Mouse (Mus musculus) fibroblast of lung, adult 2 months (primary cell): ENCODE data around the gene Agbl1.
"Not testable (repeated sequence)": the region's sequence is repeated elsewhere in the genome, so short reads cannot be mapped to it uniquely, and the experiment has no call there.

Source experiments
- DNase-seq: peaks from one replicate; pipeline ENCODE4 v3.0.0-alpha.2; 2011; ENCODE audit warnings: low read depth

Agbl1 gene

GRCm38 (mm10) chr7:76229311-76229937 is at the start of gene Agbl1:
Agbl1 (plus strand) TSS chr7:76229887.
- DNase-seq, result no peak

DNA sequence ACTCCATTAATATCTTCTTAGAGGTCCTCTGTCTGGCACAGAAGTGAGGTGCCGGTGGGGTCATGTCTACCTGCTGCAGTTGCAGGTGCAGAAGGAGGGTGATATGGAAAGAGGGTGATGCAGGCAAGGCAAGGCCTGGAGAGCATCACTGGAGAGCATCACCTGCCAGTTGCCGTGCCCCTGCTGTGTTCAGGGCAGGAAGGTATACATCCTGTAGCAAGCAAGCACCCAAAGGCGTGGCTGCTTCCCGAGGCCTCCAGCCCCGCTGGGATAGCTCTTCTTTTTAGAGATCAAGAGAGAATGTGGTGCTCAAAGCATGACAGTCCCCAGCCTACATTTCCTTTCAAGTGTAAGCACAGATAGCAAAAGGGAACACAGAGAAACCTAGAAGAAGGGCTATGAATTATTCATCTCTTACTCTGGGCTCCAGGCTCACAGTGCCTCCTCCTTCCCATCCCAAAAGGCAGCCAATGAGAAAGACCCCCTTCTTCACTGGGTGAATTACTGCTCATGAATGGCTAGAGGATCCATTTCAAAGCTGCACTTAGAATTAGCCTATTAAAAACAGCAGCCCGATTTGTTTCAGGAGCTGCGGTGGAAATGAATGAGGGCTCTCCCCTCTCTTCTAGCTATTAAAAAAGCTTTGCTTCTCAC is 44.6 kb upstream of the Agbl1 start:
- no peak for DNase-seq

GRCm38 (mm10) chr7:76185681-76186121 is 44.0 kb upstream of the Agbl1 start:
- no peak for DNase-seq

DNA sequence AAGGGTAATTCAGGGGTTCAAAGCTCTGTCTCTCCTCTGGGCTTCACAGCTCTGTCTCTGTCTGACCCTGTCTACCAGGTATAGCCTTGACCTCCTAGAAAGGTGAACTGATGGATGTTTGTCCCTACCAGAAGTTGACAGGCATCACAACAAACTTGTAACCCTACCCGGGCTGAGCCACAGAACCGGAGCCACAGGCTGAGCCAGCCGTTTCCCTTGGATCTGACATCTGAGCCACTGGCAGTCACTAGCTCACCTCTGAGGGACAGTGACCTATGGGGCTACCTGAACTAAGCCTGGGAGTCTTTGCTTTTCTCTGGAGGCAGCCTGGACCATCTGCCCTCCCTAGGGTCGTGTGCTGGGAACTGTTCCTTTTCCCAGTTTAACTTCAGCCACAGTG is 11.1 kb upstream of the Agbl1 start:
- no peak for DNase-seq

- no peak for DNase-seq
Measured at GRCm38 (mm10) chr7:76219797-76220469, 9.8 kb upstream of the Agbl1 start.

- DNase-seq, result no peak
Measured at GRCm38 (mm10) chr7:76222691-76223090, 7.0 kb upstream of the Agbl1 start.

- no peak for DNase-seq
Measured at GRCm38 (mm10) chr7:76228881-76229280, 806 bp upstream of the Agbl1 start.

DNA sequence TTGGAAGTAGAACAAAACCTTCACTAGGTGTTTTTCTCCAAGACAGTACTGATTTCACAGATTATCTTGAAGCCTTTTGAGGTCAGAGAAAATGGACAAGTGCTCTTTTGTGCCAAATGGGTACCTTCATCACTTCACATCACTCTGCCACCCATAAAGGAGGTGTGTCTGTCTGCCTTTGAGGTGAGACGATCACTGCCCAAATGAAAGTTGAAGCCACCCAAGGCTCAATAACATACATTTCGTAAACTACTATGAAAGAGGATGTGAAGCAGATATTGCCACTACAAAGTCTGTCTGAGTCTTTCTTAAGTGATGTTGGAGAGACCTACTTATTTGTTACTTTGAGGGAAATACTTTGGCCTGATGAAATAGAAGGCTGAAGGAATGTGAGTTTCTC is 4.6 kb downstream of the Agbl1 start:
- no peak for DNase-seq

DNA sequence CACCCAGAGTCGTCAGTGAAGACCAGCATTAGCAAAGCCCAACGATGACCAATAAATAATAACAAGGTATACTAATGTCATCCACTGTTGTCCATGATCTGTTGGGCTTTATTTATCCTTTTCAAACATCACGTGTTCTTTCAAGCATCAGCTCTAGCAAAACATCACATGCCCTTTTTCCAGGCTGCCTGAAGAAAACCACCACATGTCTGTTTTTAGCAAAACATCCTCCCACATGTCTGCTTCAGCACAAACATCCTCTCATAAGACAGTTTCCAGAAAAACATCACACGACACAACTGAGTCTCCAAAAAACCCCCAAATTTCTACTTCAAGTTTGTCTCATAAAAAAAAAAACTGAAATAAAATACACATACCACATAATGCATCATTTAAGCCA is 7.8 kb downstream of the Agbl1 start:
- DNase-seq, result no peak

GRCm38 (mm10) chr7:76244839-76245238 is 15.2 kb downstream of the Agbl1 start:
- not testable (repeated sequence) for DNase-seq

DNA sequence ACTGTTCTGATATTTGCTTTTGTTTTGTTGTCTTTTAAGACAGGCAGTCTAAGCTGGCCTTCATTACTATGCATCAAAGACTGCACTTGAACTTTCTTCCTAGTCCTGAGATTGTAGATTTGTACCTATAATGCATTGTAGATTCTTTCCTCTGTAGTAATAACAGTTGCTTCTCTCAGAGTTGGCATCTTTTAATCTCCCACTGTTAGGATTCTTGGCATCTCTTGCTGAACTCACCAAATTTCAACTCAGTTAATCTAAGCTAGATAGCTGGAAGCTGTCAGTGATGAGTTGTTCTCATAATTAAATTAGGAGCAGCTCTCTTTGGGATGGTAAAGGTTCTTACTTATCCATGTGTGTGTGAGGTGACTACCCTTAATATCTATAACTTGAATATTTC is 45.4 kb downstream of the Agbl1 start:
- DNase-seq, result no peak

GRCm38 (mm10) chr7:76282831-76283230 is 53.1 kb downstream of the Agbl1 start:
- DNase-seq, result no peak

- DNase-seq, result no peak
Measured at GRCm38 (mm10) chr7:76287531-76287930, 57.8 kb downstream of the Agbl1 start.

DNA sequence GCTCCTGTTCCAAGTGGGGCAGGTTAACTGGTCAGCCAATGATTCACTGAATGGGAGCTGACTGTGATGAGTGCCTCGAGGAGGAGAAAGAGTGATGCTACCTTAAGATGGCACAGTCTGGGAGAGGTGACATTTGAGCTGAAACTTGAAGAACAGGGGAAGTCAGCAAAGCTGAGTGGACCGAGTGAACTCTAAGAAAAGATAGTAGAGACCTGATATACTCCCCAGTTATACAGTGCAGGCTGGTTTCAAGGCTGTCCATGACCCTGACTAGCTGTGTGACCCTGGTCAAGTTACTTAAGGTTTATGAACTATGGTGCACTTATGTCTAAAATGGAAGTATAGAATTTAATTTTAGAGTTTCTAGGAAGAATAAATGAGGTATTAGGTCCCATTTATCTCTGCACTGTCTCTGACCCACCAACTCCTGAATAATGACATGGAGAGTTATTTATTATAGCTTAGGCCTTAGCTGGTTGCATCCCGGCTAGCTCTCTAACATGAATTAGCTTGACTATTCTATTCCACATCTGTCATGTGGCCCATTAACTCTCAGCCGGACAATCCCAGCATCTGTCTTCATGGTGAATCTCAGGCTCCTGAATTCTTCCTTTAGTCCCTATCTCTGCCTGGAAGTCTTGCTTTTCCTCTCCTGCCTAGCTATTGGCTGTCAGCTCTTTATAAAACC is 92.3 kb downstream of the Agbl1 start:
- no peak for DNase-seq

DNA sequence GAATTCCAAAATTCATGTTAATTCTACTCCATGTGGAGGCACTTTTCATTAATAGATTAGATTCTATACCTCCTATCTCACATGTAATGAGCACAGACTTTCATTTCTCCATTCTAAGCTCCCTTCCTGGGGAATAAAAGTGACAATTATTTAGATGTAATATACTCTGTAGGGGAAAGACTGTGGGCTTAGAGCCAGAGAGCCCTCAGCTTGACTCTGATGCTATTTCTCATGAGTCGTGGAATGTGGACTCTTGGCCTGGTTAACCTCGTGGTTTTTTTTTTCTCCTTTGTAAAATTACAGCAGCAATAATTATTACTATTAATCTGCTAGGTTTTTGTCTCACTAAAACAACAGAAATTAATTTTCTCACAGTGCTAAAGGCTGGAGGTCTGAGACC is 96.4 kb downstream of the Agbl1 start:
- no peak for DNase-seq

GRCm38 (mm10) chr7:76339308-76339707 is 109.6 kb downstream of the Agbl1 start:
- DNase-seq, result no peak

GRCm38 (mm10) chr7:76341601-76342000 is 111.9 kb downstream of the Agbl1 start:
- DNase-seq, result no peak

DNA sequence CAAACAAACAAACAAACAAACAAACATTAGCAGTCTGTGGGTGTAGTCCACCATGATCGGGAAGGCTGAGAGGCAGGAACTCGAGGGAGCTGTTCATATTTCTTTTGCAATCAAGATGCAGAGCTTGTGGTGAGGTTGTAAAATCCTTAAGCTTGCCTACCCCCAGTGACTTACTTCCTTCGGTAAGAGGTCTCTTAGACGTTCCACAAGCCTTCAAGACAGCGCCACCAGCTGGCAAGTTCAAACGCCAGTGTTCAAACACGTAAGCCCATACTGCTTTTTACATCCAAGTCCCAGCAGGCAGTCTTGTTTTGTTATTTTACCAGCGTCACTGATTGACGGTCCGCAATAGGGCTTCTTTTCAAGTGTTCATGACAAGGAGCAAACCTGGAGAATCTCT is 123.8 kb downstream of the Agbl1 start:
- no peak for DNase-seq

GRCm38 (mm10) chr7:76354510-76354909 is 124.8 kb downstream of the Agbl1 start:
- DNase-seq, result no peak

DNA sequence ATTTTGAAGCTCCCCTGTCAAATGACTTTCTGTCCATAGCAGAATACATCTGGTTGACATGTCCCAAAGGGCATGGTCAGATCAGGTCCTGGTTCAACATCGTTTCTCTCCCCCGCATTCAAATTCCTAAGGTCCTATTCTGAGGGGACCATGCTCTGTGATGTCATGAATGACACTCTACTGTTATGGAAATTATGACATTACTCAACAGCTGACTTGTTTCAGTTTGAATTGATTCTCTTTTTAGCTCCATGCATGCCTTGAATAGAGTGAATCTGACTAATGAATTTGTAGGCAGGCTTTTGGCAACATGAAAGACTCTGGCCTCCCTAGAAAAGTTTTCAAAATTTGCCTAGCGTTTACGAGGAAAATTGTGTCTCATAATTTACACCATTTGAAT is 141.6 kb downstream of the Agbl1 start:
- DNase-seq, result no peak

DNA sequence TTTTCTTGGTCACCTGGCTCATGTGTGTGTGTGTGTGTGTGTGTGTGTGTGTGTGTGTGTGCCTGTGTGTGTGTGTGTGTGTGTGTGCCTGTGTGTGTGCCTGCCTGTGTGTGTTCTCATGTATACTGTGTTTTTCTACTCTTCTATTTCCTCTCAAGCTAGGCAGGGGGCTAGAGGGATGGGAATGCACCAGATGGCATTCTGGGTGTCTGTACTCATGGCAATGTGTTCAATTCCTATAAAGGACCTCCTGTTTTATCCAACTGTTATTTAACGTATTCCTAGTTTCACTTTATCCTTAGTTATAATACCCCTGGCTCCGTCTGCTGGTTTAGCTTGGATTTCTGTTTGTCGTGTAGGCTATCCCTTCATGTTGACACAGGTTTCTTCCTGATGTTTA is 149.8 kb downstream of the Agbl1 start:
- no peak for DNase-seq

DNA sequence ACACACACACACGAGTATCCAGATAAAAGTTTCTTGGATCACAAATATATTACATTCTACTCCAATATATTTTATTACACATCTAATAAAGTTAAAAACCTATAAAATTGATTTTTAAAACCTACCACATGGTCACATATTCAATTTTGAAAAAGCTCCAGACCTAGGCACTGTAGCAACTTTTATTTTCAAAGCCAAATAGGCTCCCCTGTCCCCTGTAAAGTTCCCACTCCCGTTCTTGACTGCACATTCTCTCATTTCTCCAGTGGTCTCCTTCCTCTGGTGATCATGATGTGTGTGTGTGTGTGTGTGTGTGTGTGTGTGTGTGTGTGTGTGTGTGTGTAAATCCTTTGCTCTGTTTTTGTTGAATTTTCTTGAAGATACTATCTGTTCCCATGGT is 152.3 kb downstream of the Agbl1 start:
- DNase-seq, result no peak

DNA sequence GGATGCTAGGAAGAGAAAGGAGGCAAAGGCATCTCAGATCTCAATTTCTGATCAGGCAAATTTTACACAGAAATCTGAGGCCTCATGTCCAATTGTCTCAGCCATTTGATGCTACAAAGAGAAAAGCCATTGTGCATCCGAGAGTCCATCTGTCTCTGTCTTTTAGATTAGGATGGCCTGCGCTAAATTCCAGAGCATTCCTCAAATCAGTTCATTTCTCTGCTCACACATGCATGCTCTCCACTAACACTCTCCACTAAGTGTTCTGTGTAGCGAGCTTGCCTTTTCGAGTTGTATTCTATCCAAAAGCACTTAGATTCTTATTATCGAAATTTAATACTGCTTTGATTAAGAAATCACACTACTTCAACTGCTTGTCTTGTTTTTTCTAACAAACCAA is 159.6 kb downstream of the Agbl1 start:
- no peak for DNase-seq
